Mouse (Mus musculus): ENCODE measurements around the gene 1700023F06Rik.

The 1700023F06Rik gene

DNA sequence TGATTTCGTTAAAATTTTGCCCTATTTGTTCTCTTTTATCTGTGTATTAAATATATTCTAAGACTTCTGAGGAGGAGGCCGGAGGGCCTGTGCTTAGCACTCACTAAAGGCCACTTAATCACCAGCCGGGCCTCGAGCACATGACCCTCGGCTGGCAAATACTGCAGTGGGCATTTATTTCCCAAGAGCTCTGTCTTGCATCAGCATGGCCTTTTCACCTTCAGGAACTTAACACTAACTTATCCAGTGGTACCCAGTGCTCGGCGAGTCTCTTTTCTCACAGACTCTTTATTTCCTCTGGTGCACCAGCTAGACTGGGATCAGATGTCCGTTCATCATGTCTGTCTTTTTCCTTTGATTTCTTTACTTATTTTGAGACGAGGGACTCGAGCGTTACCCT, 47.6 kb downstream of the 1700023F06Rik start:
- no peak for DNase-seq

- DNase-seq = peak; percentile 89 to 94
Measured at GRCm38 (mm10) chr11:103158621-103159478, 49.5 kb downstream of the 1700023F06Rik start.

- no peak for DNase-seq
Measured at GRCm38 (mm10) chr11:103149771-103150170, 58.6 kb downstream of the 1700023F06Rik start.

Data from thymus, postnatal 36 days (tissue).